Mouse (Mus musculus) spleen, adult 2 months (tissue): ENCODE results near the gene Fam50b. TPM values are rescaled to one million over a fixed set of nuclear protein-coding genes. Genes with fewer than 3 reads are reported as not detected.

Experiments used
- DNase-seq, 2 experiments: peaks; one replicate each; pipeline versions ENCODE4 v3.0.0 to v3.0.0-alpha.2; 2012 to 2021; ENCODE audit warnings: low spot score in 2 of 2, low read depth in 1 of 2
- H3K27ac ChIP-seq: fragments of 200-500 bp; 2 replicates; pipeline ENCODE4 v1.5.1; 2012; ENCODE audit warnings: low read length, inconsistent platforms; ENCODE audit not compliant: insufficient read depth
- H3K27me3 ChIP-seq: fragments of 200-500 bp; 2 replicates; pipeline ENCODE4 v1.6.1; 2012; ENCODE audit warnings: mild to moderate bottlenecking, moderate library complexity, low read length, inconsistent platforms; ENCODE audit not compliant: control insufficient read depth, insufficient read depth
- H3K36me3 ChIP-seq: fragments of 200-500 bp; 2 replicates; pipeline ENCODE4 v1.6.1; 2012; ENCODE audit warnings: mild to moderate bottlenecking, low read length, inconsistent platforms; ENCODE audit not compliant: control insufficient read depth, insufficient read depth
- H3K4me1 ChIP-seq: fragments of 200-500 bp; 2 replicates; pipeline ENCODE4 v1.6.1; 2011; ENCODE audit warnings: inconsistent platforms; ENCODE audit not compliant: control insufficient read depth, insufficient read depth, insufficient read length
- H3K4me3 ChIP-seq: fragments of 200-500 bp; 2 replicates; pipeline ENCODE4 v1.5.1; 2011; ENCODE audit warnings: mild to moderate bottlenecking, inconsistent platforms; ENCODE audit not compliant: insufficient read depth, insufficient read length; ENCODE audit errors: extremely low read depth
- CTCF ChIP-seq: fragments of 200-500 bp; IDR thresholded peaks from 2 replicates; pipeline ENCODE4 v1.5.1; 2011; ENCODE audit warnings: mild to moderate bottlenecking, inconsistent platforms; ENCODE audit not compliant: insufficient read depth, insufficient read length, insufficient replicate concordance; ENCODE audit errors: extremely low read depth
- POLR2A ChIP-seq: fragments of 200-500 bp; IDR thresholded peaks from 2 replicates; pipeline ENCODE4 v1.6.1; 2011; ENCODE audit warnings: low read depth, low read length, inconsistent platforms
- WGBS: fragments of 180-500 bp; shearing (Covaris S2); methylation state at CpG from one replicate; pipeline ENCODE4 v1.1.7; 2018; 5-methylcytosine and 5-hydroxymethylcytosine counted together
- polyA plus RNA-seq: library from polyadenylated mRNA; depleted of rRNA; stranded (reverse); fragments of >200 nt; gene quantifications from 2 replicates; pipeline ENCODE4 v1.2.3, GENCODE M21; 2012

Fam50b gene
- polyA plus RNA-seq, 1 experiment, result not detected

DNA sequence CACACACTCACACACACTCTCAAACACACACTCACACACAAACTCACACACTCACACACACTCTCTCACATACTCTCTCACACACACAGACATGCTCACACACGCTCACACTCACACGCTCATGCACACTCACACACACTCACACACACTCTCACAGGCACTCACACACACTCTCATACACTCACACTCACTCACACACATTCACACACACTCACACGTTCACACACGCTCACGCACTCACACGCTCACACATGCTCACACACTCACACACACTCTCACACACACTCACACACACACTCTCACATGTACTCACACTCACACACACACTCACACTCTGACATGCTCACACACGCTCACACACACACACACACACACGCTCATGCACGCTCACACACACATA, 24.6 kb downstream of the Fam50b start:
- Histone ChIP-seq H3K27ac (no peak overlapping the region), H3K27me3 (no peaks in the 10 kb centered on the region), H3K4me1 (no peaks in the 10 kb centered on the region), H3K4me3 (no peak overlapping the region), H3K36me3 (no peaks in the 10 kb centered on the region)
- 96% methylated on average over 9 of the region's 9 CpGs for WGBS
- no peak for TF ChIP-seq POLR2A
- no peak for TF ChIP-seq CTCF
- DNase-seq, result no peak

GRCm38 (mm10) chr13:34760518-34761287, 26.1 kb downstream of the Fam50b start:
- H3K27me3 ChIP-seq, result no peaks in the 10 kb centered on the region
- TF ChIP-seq CTCF (no peak), POLR2A (no peak)
- H3K4me1 ChIP-seq, result no peaks in the 10 kb centered on the region
- no peak overlapping the region for H3K4me3 ChIP-seq
- WGBS, result 20% methylated on average over 7 of the region's 7 CpGs
- DNase-seq, result no peak
- H3K36me3 ChIP-seq, result no peaks in the 10 kb centered on the region
- no peak overlapping the region; the same call in 1 of the 2 replicates for H3K27ac ChIP-seq

DNA sequence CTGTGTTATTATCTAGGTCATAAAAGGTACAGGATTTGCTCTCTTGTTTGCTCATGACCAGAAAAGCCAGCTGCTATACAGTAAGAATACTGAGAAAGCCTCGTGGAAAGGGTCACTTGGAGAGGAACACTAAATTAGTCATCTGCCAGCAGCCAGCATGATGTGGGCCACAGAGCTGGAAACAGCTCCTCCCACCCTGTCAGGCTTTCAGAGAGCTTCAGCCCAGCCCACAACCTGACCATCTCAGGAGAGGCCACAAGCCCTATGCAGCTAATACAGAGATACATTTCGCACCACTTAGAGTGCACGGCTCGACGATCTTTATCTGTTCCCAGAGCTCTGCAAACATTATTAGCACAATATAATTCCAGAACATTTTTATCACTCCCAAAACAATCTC, 27.5 kb downstream of the Fam50b start:
- Histone ChIP-seq H3K27ac (no peak overlapping the region), H3K4me3 (no peak overlapping the region), H3K4me1 (no peaks in the 10 kb centered on the region), H3K36me3 (no peaks in the 10 kb centered on the region), H3K27me3 (no peaks in the 10 kb centered on the region)
- no peak for DNase-seq
- whole genome bisulfite sequencing, result 84% methylated on average over 5 of the region's 5 CpGs
- TF ChIP-seq POLR2A (no peak), CTCF (no peak)

DNA sequence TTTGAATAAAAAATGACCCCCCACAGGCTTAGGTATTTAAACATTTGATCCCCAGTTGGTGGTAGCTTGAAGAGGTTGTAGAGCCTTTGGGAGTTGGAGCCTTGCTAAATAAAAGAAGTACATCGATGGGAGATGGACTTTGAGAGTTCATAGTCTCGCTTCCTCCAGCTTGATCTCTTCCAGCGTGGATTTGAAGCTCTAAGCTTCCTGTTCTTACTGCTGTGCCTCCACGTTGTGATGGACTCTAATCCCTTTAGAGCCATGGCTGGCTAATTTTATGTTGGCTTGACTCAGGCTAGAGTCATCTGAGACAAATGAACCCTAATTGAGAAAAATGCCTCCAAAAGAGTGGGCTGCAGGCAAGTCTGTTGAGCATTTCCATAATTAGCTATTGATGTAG, 28.2 kb downstream of the Fam50b start:
- H3K36me3 ChIP-seq, result no peaks in the 10 kb centered on the region
- no peak overlapping the region for H3K4me3 ChIP-seq
- no peak overlapping the region for H3K27ac ChIP-seq
- 77% methylated on average over 4 of the region's 4 CpGs for WGBS
- H3K4me1 ChIP-seq, result no peaks in the 10 kb centered on the region
- H3K27me3 ChIP-seq, result no peaks in the 10 kb centered on the region
- no peak for DNase-seq
- no peak for TF ChIP-seq CTCF
- no peak for TF ChIP-seq POLR2A

GRCm38 (mm10) chr13:34765269-34765668, 30.6 kb downstream of the Fam50b start:
- H3K4me1 ChIP-seq, result no peaks in the 10 kb centered on the region
- H3K36me3 ChIP-seq, result no peaks in the 10 kb centered on the region
- no peak overlapping the region for H3K4me3 ChIP-seq
- H3K27ac ChIP-seq, result no peak overlapping the region
- DNase-seq, result no peak
- H3K27me3 ChIP-seq, result no peaks in the 10 kb centered on the region
- TF ChIP-seq POLR2A (no peak), CTCF (no peak)
- 86% methylated on average over 5 of the region's 5 CpGs for WGBS

GRCm38 (mm10) chr13:34766572-34766971, 31.9 kb downstream of the Fam50b start:
- no peaks in the 10 kb centered on the region for H3K36me3 ChIP-seq

More at GRCm38 (mm10) chr13:34766572-34766971, 31.9 kb downstream of the Fam50b start:
- 36% methylated on average over 4 of the region's 4 CpGs for WGBS
- no peaks in the 10 kb centered on the region for H3K4me1 ChIP-seq
- no peak overlapping the region for H3K27ac ChIP-seq
- no peak overlapping the region for H3K4me3 ChIP-seq
- no peaks in the 10 kb centered on the region for H3K27me3 ChIP-seq
- DNase-seq, result no peak
- no peak for TF ChIP-seq CTCF
- TF ChIP-seq POLR2A, result no peak
